Mouse (Mus musculus): ENCODE data around the gene 2010300C02Rik. TPM values are rescaled to one million over a fixed set of nuclear protein-coding genes. Genes with fewer than 3 reads are reported as not detected.

Gene 2010300C02Rik
- total RNA-seq, 2 experiments from 2014 or later: 399 to 415 TPM

- no peak overlapping the region for H3K4me3 ChIP-seq
- no peak for DNase-seq (ENCODE audit: low spot score in 2 of 2)
- TF ChIP-seq CTCF (conservative IDR thresholded peaks at IDR 0.05): no peak
- H3K27ac ChIP-seq: 0 out of 2 replicates have a peak overlapping the region, but pooled peaks have one; percentile 32
These were observed 157.9 kb downstream of the 2010300C02Rik start for GRCm38 (mm10) chr1:37561955-37562354.

Other genes starting within 250 kb of the 2010300C02Rik start
- 10 to 100 TPM; 30.4 to 32.7 TPM for gene Mgat4a, start 179.1 kb downstream of the 2010300C02Rik start, total RNA-seq (2021)
- gene Tsga10, start 146.3 kb upstream of the 2010300C02Rik start, total RNA-seq (2021): 10 to 100 TPM; 24.8 to 28.6 TPM
- gene Lipt1, start 151.7 kb upstream of the 2010300C02Rik start, total RNA-seq (2021): 1 to 10 TPM; 6.9 to 7.4 TPM
- 10 to 100 TPM; 11.0 to 12.2 TPM for gene Mitd1, start 170.3 kb upstream of the 2010300C02Rik start, total RNA-seq (2021)
- gene Mrpl30, start 170.4 kb upstream of the 2010300C02Rik start, total RNA-seq (2021): 100 to 1,000 TPM; 134 to 142 TPM
- not detected for gene Lyg2, start 196.4 kb upstream of the 2010300C02Rik start, total RNA-seq (2021)
- not detected for gene Lyg1, start 237.7 kb upstream of the 2010300C02Rik start, total RNA-seq (2021)